Mouse (Mus musculus) lung, postnatal 25 days (tissue): Measurements from ENCODE around the gene Prl.
A peak's percentile ranks its signal among the peaks of the same experiment; 100 is the strongest.
"Not testable (repeated sequence)": the region's sequence is repeated elsewhere in the genome, so short reads cannot be mapped to it uniquely, and the experiment has no call there.

Source experiments
- DNase-seq: peaks from one replicate; pipeline ENCODE4 v3.0.0; 2022; ENCODE audit warnings: low spot score

Gene Prl

DNA sequence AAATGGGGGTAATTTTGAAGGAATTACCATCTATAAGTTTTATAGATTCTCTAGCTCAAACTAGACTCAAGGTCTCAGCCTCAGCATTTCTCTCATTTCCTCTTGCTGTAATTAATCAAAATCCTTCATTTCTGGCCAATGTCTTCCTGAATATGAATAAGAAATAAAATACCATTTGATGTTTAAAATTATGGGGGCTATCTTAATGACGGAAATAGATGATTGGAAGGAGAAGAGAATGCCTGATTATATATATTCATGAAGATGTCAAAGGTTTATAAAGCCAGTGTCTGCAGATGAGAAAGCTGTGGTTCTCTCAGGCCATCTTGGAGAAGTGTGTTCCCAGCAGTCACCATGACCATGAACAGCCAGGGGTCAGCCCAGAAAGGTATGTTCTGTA, at the start of gene Prl:
Prl (plus strand) TSS at position 301 of the 400 bp plus-strand sequence.
- DNase-seq: no peak

DNA sequence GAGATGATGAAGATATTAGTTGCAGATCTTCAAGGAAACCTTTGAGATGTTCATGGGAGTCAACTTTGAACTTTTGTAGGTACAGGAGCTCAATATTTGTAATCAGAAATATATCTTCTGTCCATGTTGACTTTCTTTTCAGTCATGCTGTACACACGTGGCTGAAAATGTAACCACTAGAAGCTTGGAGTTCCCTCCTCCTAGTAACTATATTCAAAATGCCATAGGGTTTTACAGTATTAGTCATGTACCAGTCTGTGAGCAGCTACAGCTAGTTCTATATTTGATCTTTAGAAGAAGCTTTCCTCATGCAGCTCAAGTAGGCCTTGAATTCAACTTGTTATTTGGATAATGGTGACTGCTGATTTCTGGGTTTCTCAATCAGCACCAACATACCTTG, 30.8 kb upstream of the Prl start:
- DNase-seq: no peak

DNA sequence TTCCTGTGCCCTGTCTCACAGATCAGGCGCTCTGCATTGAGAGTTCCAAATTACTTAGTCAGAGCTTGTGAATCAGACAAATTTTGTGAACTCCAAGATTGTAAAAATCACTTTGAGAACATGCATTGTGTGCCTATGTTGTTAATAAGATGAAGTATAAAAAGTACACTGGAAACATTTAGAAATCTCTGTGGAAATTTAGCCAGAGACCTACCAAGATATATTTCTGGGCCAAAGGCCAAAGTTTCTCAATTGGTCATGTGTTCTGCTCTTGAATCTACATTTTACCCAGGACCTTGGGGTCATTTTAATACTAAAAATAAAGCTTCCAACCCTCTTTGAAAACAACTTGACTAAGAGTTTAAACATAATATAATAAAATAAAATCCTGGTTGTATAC, 30.0 kb upstream of the Prl start:
- DNase-seq: no peak

DNA sequence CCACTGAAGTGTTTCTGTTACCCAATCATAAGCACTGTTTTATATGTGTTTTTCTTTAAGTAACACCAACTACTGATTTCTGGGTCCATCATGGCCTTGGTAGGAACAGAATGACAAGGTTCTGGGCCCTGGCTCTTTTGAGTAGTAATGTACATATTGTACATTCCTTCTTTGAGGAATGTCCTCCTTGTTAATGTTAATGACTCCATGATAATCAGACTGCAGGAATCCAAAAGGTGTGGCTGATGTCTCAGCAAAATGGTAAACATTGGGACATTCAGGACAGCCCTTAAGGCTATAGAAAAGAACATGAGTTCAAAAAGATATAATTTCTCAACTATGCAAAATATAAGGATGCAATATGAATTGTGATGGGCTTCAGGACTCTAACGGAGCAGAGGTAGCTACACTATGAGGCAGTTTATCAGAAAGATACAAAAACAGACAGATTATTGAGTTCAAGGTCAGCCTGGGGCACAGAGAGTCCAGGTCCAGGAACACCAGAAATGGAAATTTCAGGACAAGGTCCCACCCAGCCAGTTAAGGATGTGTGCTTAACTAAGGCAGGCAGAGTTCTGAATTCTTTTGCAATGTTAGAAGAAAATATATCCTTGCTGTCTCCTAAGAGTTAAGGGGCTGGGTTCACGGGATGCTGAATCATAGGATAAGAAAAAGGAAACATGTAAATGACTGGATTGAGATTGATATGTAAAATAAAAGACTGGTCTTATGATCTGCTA, 28.7 kb upstream of the Prl start:
- DNase-seq: no peak

DNA sequence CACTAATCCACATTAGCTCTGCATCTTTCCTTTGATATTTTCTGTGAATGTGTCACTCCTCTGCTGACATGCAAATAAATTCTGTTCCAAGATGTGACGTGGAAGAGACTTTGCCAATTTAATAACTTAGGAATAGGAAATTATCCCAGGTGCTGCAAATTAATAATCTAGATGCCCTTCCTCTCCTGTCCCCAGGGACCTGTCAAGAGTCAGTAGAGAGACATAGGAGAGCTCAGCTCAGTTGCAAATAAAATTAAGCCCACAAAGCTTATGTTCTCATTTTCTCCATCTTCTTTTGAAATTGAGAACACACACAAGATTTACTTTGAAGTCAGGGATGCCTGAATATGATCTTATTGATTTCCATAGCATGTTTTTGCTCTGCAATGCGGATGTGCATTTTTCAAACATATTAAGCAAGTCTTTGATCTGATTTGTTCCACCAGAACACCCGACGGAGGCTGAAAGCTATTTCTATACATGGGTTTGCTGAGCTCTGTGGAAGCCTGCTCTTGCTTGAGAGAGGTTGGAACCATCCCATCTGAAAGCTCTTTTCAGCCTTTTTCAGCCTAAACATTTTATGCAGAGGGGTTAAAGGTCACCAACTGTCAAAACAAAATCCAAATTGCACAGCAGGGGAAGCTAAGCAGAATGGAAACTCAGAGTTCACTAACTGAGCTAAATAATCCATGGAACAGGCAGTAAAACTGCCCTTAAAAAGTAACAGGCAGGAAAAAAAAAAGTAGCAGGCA, 26.1 kb upstream of the Prl start:
- no peak for DNase-seq

DNA sequence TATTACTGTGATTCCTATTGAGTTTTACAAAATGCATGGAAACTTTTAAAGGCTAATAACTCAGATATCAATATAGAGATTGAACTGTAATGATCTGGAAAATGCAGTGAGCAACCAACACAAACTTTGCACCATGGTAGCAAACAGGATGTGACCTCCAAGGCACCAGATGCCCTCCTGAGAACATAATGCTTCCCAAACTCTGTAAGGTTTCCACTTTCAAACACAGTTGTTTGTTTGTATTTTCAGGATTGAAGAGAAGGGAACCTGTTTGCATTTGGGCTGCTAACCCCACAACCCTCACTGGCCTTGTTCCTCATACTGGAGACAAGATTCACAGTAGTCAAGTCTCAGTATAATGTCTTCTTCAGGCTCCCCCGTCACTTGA, 25.5 kb upstream of the Prl start:
- DNase-seq: no peak

DNA sequence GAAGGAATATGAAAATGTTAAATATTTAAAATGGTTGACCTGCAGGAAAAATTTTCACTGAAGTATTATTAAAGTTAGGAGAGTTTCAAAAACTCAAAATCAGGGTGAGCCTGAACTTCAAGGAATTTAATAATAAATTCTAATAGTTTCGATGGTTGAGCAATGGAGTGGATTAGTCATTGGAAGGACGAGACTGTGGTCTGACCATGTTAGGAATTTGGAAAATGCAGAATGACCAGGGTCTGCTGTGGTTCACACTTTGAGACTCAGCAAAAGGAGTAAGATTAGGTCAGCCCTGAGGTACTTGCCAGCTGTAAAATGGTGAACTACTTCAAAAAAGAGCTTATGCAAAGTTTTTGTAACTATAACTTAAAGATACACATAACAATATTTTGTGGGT, 24.4 kb upstream of the Prl start:
- no peak for DNase-seq

DNA sequence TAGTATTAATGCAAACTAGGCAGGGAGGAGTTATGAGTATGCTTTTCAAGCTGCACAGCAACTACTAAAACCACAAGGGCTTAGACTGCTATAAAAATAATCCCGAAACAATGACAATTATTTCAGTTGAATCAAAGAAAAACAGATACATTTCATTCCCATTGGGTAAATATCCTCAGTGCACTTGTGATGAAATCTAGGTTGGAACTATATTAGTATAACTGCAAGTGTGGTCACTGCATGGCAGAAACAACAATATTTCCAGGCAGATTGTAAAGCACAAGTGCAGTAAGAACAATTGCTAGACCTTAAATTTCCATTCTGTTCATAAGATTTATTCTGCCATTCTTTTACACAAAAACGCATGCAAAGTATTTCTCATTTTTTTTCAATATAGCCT, 15.2 kb upstream of the Prl start:
- no peak for DNase-seq

DNA sequence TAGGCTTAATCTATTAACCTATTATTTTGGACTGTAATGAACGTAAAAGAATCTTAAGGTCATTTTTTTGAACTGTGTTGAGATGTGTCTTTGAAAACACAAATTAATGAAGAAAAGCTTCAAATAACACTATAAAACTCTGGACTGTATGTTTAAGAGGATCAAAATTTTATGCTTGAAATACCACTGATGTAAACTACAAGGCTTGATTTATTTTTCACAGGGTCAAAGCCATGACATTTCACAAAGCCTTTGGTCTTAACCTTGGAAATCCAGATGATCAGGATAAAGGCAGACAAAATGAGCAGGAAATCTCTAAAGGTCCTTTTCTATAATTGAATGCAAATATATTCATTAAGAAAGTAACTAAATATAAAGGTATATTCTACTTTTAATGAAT, 14.0 kb upstream of the Prl start:
- no peak for DNase-seq

DNA sequence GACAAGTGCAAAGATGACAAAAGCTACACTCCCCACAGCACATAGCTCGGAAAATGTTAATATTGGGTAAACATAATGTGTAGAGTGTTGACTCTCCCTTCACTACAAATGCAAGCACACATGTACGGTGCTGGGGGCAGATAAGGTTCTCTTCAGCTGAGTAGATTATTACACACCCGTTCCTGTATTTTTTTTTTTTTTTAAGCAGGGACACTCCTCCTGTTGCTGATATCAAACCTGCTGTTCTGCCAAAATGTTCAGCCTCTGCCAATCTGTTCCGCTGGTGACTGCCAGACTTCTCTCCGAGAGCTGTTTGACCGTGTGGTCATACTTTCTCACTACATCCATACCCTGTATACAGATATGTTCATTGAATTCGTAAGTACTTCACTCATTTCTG, 1.8 kb downstream of the Prl start:
- DNase-seq: peak; percentile 0

DNA sequence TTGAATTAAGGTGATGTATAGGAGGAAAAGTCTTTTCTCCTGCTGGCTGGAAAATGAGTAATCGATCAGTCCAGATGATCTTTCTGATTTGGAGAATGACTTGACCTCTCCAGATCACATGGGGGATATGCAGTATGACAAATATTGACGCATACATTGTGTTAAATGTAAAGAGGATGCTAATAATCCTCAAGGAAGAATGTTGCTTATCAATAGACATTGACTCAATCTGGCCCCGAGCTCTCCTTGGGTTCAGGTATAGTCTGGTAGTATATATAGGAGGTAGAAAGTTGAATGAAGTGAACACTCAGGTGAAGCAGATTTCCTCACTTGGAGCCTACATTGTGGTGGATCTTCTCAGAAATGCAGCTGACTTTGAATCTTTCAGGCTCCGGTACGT, 36.5 kb downstream of the Prl start, which contains the start of gene Prl3d1:
Prl3d1 (plus strand) TSS at position 301 of the 400 bp plus-strand sequence.
- DNase-seq: not testable (repeated sequence)
